Mouse (Mus musculus) spleen, adult 18-20 months (tissue): Measurements from ENCODE around the gene Xylt1.

ENCODE experiments used
- DNase-seq, 2 experiments: peaks; one replicate each; pipeline ENCODE4 v3.0.0; 2022; ENCODE audit warnings: mixed read lengths in 2 of 2

The Xylt1 gene

GRCm38 (mm10) chr7:117482701-117483100 lies 101.9 kb downstream of the Xylt1 start:
- peak in 1 of 2 experiments; percentile 14 for DNase-seq

DNA sequence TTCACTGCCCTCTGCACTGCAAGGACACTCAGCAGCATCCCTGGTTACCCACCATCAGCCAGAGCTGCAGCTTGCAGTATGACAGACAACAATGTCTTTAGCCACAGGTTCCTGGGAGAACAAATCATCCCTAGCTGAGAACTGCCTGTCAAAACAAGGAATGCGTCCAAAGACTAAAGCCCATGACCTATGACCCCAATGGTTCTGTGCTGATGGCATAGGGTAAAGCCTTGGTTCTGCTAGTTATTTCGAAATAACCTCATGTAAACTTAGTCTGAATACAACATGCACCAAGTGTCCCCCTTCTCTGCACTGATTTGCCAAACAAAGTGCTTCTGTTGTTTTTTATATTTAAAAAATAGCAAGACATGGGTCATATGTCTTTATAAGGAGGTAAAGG lies 103.8 kb downstream of the Xylt1 start:
- no peak for DNase-seq

GRCm38 (mm10) chr7:117484989-117485536 lies 104.3 kb downstream of the Xylt1 start:
- DNase-seq, result no peak

- DNase-seq, result no peak
These were observed 105.8 kb downstream of the Xylt1 start for GRCm38 (mm10) chr7:117486425-117487172.

DNA sequence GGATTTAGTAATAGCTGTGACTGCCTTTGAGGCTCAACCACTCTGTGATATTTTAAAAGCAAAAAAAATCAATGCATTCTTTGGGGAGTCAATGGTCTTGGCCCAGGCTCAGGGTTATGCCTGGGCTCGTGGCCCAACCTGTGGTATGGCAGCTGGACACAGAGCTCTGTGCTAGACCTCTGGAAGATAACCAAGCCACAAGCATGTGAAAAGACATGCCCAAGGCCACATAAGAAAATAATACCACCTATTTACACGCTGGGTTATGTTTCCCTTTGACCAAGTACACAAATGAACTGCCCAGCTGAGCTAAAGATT lies 106.4 kb downstream of the Xylt1 start:
- no peak for DNase-seq

DNA sequence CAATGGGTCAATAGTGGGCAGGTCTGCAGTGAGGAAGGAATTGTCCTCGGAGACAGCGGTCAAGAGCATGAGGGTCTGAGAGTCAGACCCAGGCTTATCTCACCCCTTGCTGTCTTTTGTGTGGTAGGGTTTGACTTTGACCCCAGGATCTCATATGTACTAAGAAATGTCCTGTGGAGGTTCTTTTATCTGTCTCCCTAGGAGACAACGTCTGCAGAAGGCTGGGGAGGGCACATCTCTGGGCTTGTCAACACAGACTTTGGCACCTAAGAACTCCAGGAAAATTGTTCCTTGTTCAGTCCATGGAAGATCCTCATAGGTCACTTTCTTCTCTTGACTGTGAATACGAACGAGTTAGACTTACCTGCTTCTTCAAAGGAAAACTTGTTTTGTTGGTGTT lies 109.2 kb downstream of the Xylt1 start:
- DNase-seq, result no peak

DNA sequence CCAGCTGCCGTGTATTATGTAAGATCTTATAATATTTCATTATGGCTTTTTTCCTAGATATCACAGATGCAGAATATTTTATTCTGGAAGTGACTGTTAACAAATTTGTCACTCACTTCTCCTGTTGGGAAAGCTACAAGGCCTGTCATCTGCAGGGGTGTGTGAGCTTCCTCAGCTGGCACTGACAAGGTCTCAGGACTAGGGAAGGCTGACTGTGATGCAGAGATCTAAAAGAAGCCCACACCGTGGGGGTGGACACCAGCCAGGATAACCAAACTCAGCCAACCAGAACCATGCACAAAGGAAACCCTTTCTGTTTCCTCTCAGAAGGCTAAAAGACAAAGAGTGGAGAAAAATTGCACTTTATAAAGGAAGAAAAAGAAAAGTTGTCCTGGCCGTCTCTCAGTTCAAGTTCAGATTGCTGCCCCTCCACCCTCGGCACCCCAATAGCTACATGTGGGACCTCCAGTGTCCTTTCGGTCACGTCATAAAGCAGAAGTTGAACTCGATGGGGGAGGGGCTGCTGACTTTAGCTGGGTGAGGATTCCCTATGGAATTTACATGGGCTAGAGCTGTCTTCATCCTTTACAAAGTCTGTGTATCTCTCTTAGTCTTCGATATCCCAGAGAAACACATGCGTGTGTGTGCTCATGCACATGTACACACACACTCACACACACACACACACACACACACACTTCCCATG lies 109.9 kb downstream of the Xylt1 start:
- no peak for DNase-seq

GRCm38 (mm10) chr7:117491495-117491894 lies 110.7 kb downstream of the Xylt1 start:
- no peak for DNase-seq

GRCm38 (mm10) chr7:117494210-117494609 lies 113.4 kb downstream of the Xylt1 start:
- no peak for DNase-seq

GRCm38 (mm10) chr7:117494618-117495310 lies 114.0 kb downstream of the Xylt1 start:
- no peak for DNase-seq

DNA sequence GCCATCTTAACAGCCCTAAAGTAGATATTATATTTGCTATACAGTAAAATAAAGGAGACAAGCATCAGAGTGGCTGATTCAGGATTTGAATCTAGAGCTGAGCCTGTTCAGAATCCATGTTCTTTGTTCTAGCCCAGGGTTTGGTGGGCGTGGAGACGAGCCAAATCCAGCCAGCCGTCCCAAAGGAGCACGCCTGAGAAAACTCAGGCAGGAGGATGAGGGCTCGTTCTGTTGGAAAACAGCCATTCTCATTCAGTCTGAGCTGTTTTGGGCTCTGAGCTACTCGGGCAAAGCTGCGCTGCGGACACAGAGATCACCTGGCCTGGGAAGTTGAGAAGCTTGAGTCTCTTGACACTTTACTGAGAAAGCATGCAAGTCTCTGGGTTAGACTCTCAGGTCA lies 115.0 kb downstream of the Xylt1 start:
- DNase-seq, result no peak

GRCm38 (mm10) chr7:117498173-117498572 lies 117.4 kb downstream of the Xylt1 start:
- no peak for DNase-seq

DNA sequence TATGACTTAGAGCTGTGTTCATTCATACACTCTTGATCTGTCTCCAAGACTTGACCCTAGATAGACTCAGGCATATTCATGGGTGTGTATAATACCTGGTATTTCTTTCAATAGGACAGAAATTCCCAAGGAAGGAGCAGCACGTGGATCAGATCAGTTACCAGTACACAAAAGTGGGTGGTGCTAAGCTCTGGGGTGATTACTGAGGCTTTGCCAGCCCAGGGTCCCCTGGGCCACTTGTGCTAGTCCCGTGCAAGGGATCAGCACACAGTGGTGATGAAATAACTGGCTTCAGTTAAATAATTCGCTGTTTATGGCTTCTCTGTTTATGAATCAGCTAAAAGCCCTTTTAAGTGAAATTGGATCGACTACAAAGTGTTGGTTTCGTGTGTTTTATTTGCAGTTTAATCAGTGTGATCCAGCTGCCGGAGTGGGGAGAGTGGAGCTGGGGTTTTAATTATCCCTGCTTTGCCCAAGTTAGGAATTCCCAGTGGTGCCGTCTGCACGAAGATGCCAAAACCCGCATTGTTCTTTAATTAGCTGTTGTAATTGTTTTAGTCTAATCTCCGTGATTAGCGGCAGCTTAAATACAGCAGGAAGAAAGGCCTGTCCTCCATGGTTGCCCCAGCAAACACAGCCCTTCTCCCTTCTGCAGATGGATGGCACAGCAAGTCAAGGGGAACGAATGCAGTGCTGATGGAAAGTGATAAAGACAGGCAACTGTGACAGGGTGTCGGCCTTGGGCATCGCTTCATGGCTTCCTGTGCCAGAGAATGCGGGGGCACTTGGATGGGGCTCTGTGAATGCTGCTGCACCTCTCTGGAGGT lies 120.8 kb downstream of the Xylt1 start:
- DNase-seq, result no peak

- no peak for DNase-seq
These were observed 121.6 kb downstream of the Xylt1 start for GRCm38 (mm10) chr7:117502415-117502814.

GRCm38 (mm10) chr7:117503714-117504113 lies 122.9 kb downstream of the Xylt1 start:
- DNase-seq, result no peak

GRCm38 (mm10) chr7:117505791-117506190 lies 125.0 kb downstream of the Xylt1 start:
- no peak for DNase-seq

DNA sequence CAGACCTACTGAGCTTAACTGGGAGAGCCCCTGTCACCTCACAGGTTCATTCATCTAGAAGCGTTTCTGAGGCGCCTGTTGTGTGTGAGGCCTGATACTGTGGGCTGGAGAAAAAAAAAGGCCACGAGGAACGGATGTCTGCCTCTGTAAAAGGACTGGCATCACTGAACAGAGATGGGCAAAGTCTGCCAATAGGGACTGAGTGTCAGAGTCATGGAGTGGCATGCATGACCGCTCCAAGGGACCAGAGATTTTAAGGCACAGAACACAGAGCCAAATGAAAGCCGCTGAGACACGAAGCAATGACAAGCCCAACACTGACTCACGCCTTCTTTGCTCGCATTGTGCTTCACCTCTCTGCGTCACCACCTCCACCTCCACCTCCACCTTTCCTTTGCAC lies 126.6 kb downstream of the Xylt1 start:
- no peak for DNase-seq

GRCm38 (mm10) chr7:117508090-117508489 lies 127.3 kb downstream of the Xylt1 start:
- DNase-seq, result no peak

DNA sequence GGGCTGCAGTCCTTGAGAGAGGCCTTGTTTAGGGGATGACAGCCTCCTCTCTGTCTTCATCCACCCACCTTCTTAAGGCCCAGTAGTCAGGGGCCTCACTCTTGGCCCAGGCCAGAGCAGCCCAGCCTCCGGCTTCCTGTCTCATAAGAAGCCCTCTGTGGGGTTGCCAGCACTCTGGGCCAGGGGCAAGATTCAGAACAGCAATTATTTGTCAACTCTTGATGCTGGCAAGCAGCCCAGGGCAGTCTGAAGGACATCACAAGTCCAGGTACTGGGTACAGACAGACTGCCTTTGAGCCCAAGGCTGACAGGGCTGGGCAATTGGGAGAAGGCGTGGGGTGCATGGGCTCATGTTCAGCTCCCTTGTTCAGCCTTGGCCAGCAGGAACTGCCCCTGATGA lies 129.3 kb downstream of the Xylt1 start:
- no peak for DNase-seq

DNA sequence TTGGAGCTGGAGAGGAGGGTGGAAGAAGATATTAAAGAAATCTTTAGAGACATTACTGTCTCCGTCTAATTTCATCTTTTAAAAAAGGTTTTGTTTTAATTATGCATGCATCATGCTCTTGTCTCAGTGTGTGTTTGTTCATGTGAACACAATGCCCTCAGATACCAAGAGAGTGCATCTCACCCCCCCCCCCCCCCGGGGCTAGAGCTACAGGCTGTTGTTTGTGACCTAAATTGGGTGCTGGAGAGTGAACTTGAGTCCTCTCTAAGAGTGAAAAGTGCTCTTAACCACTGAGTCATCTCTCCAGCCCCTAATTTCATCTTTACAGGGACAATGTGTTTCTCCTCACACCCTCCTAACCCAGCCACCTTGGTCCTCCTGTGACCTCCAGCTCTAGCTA lies 131.5 kb downstream of the Xylt1 start:
- no peak for DNase-seq

GRCm38 (mm10) chr7:117515794-117516193 lies 135.0 kb downstream of the Xylt1 start:
- DNase-seq, result peak in 1 of 2 experiments; percentile 26

DNA sequence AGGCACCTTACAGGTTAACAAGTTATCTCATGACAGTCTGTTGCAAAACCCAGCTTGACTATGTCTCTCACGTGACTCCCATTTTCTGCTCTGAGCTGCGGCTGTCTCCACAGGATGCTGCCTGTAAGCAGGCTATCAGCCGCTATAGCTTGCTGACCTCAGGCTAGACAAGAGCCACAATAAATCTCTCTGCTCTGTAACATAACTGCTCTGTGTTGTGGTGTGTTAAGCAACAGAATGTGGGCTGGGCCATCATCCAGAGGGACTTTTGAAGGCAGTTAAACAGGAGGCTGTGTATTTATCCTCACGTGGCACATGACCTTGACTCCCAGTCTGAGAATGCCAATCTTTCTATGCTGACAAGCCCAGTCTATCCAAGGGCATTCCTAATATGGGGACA lies 136.1 kb downstream of the Xylt1 start:
- no peak for DNase-seq

GRCm38 (mm10) chr7:117521369-117521768 lies 140.6 kb downstream of the Xylt1 start:
- DNase-seq, result no peak
